Mouse (Mus musculus) bone marrow, adult 2 months (tissue): ENCODE results near the gene Swt1. TPM values are rescaled to one million over a fixed set of nuclear protein-coding genes. Genes with fewer than 3 reads are reported as not detected.

ENCODE experiments used
- H3K27ac ChIP-seq: fragments of 200-500 bp; 2 replicates; pipeline ENCODE4 v1.5.1; 2012; ENCODE audit warnings: low read depth, mild to moderate bottlenecking, control low read depth, inconsistent platforms, low read length; ENCODE audit not compliant: control insufficient read depth, poor library complexity, insufficient read depth
- H3K4me1 ChIP-seq: fragments of 200-500 bp; 2 replicates; pipeline ENCODE4 v1.6.1; 2011; ENCODE audit warnings: low read length; ENCODE audit not compliant: control insufficient read depth, insufficient read depth
- H3K4me3 ChIP-seq: fragments of 200-500 bp; replicated peaks from 2 replicates; pipeline ENCODE3; 2011; ENCODE audit warnings: mild to moderate bottlenecking, low read depth, low read length, control low read depth; ENCODE audit not compliant: control insufficient read depth
- CTCF ChIP-seq: fragments of 200-500 bp; IDR thresholded peaks from 2 replicates; pipeline ENCODE4 v1.5.1; 2011; ENCODE audit warnings: low read length, control low read depth; ENCODE audit not compliant: control insufficient read depth, insufficient read depth
- POLR2A ChIP-seq: fragments of 200-500 bp; IDR thresholded peaks from 2 replicates; pipeline ENCODE4 v1.6.1; 2011; ENCODE audit warnings: low read depth, mild to moderate bottlenecking, control low read depth, low read length, borderline replicate concordance; ENCODE audit not compliant: control insufficient read depth
- WGBS: fragments of 180-500 bp; shearing (Covaris S2); methylation state at CpG from one replicate; pipeline ENCODE4 v1.1.7; 2018; 5-methylcytosine and 5-hydroxymethylcytosine counted together
- polyA plus RNA-seq: library from polyadenylated mRNA; stranded (reverse); fragments of >200 nt; gene quantifications from 2 replicates; pipeline ENCODE4 v1.2.4, GENCODE M21; 2011; ENCODE audit warnings: low replicate concordance; ENCODE audit not compliant: missing spikeins, insufficient read depth, insufficient read length

Gene Swt1
- polyA plus RNA-seq, 1 experiment = 9.1 TPM

GRCm38 (mm10) chr1:151320408-151320807, 107.8 kb downstream of the Swt1 start:
- 16% methylated on average over 4 of the region's 4 CpGs for WGBS
- Histone ChIP-seq H3K4me1 (no peaks in the 10 kb centered on the region), H3K27ac (no peak overlapping the region), H3K4me3 (no peak overlapping the region)
- no peak for TF ChIP-seq CTCF
- TF ChIP-seq POLR2A = no peak

GRCm38 (mm10) chr1:151319267-151319666, 109.0 kb downstream of the Swt1 start:
- Histone ChIP-seq H3K4me3 (no peak overlapping the region), H3K27ac (no peak overlapping the region), H3K4me1 (no peaks in the 10 kb centered on the region)
- TF ChIP-seq CTCF = no peak
- TF ChIP-seq POLR2A = no peak
- 78% methylated on average over 7 of the region's 7 CpGs for WGBS

Other genes starting within 250 kb of the Swt1 start
- not detected in 2 replicates for gene Gm47985, start 245.9 kb downstream of the Swt1 start, polyA plus RNA-seq
- not detected in 2 replicates for gene Gm8947, start 236.1 kb downstream of the Swt1 start, polyA plus RNA-seq
- not detected in 2 replicates for gene Gm47995, start 230.0 kb downstream of the Swt1 start, polyA plus RNA-seq
- not detected in 2 replicates for gene 3110040M04Rik, start 224.3 kb downstream of the Swt1 start, polyA plus RNA-seq
- not detected in 2 replicates for gene Gm47996, start 218.3 kb downstream of the Swt1 start, polyA plus RNA-seq
- 45.0 and 69.0 TPM in 2 replicates for gene Ivns1abp, start 84.0 kb downstream of the Swt1 start, polyA plus RNA-seq
- 12.9 and 25.7 TPM in 2 replicates for gene Trmt1l, start 87 bp upstream of the Swt1 start, polyA plus RNA-seq
- gene Rnf2, start 72.5 kb upstream of the Swt1 start, polyA plus RNA-seq = 11.6 and 25.8 TPM in 2 replicates
- gene Fam129a, start 142.7 kb upstream of the Swt1 start, polyA plus RNA-seq = 9.5 and 16.9 TPM in 2 replicates